Mouse (Mus musculus) urinary bladder, postnatal 36 days (tissue): ENCODE measurements around the gene Cct6b.
A peak's percentile ranks its signal among the peaks of the same experiment; 100 is the strongest.
"Not testable (repeated sequence)": the region's sequence is repeated elsewhere in the genome, so short reads cannot be mapped to it uniquely, and the experiment has no call there.

ENCODE experiments used
- DNase-seq, 2 experiments: peaks; one replicate each; pipeline ENCODE4 v3.0.0; 2022; ENCODE audit warnings: low spot score in 2 of 2, mixed read lengths in 1 of 2

Cct6b gene

GRCm38 (mm10) chr11:82705082-82705481, 59.0 kb downstream of the Cct6b start:
- DNase-seq, result no peak

DNA sequence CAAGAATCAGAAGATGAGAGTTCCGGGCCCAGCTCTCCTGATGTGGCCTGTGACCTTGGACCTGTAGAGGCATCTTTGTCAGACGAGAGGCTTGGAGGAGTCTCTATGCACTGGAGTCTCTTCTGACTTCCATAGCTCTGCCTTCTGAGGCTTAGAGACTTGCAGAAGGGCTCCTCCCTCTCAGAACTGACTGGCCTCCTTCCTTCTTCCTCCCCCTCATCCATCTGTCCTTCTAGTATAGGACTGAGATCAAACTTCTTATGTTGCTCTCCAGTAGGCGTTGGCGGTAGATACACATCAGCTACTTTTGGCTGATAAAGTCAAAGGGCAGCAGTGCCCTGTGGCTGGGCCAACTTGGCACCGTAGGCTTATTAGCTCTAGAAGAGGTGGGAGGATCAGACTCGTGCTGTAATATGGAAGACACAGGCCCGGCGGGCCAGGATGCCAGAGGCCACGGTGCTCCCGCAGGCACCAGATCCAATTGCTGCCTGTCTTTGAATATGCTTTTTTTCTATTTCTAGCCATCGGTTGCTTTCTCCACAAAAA, 64.2 kb downstream of the Cct6b start:
- DNase-seq, result no peak

DNA sequence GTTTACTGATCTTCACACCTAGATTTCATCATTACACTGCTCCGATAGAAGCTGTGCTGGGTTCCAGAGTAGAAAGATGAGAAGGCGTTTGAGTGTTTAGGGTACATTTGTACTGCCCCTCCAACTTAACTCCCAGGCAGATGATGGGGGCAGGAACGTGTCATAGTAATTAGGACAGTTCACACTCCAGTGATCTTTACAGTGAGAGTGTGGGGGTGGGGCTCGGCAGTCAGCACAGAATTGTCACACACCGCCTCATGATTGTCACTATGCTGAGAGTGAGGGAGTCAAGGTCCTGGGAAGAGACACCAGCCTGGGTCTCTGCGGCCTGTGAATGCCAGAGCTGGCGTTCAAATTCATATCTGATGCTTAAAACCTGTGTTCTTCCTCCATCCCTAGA, 68.2 kb downstream of the Cct6b start:
- no peak for DNase-seq

DNA sequence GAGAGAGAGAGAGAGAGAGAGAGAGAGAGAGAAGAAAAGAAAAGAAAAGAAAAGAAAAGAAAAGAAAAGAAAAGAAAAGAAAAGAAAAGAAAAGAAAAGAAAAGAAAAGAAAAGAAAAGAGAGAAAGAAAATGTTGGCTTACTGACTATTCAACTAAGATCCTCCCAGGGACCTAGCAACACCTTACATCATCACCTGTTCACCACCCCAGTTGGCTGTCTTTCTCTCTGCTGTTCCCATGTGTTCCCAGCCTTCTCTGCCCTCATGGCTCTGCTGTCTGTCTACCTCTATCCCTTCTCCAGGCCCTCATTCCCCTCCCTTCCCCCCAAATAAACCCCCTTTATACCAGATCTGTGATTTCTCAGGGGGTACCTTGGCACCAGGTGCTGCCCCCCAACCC, 69.2 kb downstream of the Cct6b start:
- DNase-seq, result not testable (repeated sequence)

DNA sequence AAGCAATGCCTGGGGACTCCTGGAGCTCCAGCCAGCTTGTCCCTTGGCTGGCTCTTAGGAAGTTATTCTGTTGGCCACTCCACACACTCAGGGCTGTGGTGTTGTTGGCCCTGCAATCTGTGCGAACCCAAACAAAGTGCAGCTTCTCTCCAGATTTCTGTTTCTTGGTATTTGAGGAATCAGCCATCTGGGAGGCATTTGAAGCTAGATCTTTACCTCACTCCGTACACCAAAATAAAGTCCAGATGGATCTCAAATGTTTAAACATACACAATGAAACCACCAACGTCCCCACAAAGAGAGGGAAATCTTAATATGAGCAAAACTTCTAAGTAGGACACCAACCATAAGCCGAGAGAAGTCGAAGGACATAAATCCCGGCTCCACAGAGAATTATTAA, 71.5 kb downstream of the Cct6b start:
- DNase-seq, result no peak

DNA sequence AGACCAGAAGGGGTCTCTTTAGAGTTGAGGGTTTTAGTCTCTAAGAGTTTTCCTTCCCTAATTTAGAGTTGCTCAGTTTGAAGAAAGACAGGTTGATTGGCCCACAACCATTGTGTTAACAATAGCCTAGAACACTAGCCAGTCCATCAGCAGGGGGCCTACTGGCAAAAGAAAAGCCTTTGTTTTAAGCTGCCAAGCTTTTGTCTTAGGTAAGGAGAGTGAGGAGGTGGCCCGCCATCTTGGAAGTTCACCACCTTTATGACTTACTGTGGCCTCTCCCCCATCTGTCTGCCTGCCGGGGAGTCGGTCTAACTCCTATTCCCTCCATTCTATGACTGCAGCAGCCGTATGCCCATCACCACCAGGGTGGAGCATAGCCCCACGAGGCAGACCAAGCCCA, 73.6 kb downstream of the Cct6b start:
- no peak for DNase-seq

DNA sequence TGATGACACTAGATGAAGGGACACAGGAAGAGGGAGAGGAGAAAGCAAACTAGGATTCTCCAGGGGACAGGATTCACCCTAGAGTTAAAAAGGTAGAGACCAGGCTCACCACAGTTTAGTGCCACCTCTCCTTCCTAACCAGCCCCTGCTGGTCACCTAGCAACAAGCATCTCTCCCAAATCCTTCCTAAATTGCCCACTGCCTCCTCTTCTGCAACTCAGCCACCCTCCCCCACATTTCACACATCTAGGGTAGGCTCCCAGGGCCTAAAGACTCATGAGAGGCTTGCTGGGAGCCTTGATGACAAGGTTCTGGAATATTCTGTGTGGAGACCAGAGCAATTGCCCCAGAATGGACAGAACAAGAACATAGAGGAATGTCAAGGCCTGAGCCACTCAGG, 76.5 kb downstream of the Cct6b start:
- no peak for DNase-seq

DNA sequence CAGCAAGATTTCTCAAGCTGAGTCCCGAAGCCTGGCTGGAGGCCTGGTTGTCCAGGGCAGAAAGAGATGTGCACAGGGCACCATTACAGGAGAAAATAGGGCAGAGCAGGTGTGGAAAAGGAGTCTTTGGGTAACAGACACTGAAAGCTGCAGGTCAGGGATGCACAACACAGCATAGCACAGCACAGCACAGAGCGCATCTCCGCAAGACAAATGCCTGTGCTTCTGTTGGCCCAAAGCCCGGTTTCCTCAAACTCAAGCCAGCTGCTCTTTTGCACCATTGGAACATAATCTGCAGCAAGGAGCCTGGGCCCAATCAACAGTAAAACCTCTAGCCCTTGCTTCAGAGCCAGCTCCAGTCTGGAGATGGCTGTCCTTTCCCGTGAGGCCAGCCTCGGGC, 79.4 kb downstream of the Cct6b start:
- DNase-seq, result peak in 1 of 2 experiments; percentile 68

GRCm38 (mm10) chr11:82683765-82684505, 80.2 kb downstream of the Cct6b start:
- peak in 1 of 2 experiments; percentile 16 for DNase-seq

- DNase-seq, result no peak
Measured at GRCm38 (mm10) chr11:82678561-82678960, 85.6 kb downstream of the Cct6b start.
